Mouse (Mus musculus) adrenal gland, adult 8-10 months (tissue): Measurements from ENCODE around the gene Krtap22-2. TPM values are rescaled to one million over a fixed set of nuclear protein-coding genes. Genes with fewer than 3 reads are reported as not detected.
"Not testable (repeated sequence)": the region's sequence is repeated elsewhere in the genome, so short reads cannot be mapped to it uniquely, and the experiment has no call there.

Experiments used
- DNase-seq: peaks from one replicate; pipeline ENCODE4 v3.0.0; 2022
- total RNA-seq, 4 experiments: library from RNA; stranded (reverse); gene quantifications; 2 replicates each; pipeline ENCODE4 v1.2.4; 2022

Krtap22-2 gene
- total RNA-seq: not detected

DNA sequence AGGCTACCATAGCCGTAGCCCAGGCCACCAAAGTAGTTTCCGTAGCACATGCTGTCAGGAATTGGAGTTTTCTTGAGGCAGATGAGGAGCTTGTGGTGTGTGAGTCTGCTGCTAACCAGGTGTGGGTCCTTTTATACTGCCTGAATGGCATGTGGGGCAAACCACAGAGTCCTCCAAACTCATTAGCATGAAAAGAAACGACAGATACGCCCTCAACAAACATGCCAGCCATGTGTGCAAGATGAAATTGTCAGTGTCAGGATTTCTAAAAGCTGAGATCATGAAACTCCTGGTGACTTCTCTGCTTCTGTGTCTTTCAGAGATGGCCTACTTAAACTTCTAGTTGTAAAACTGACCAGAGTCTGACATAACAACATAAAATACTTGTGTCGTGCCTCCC is at the start of gene Krtap22-2:
TSS of gene Krtap22-2 (minus strand) at position 101 of the 400 bp plus-strand sequence.
- no peak for DNase-seq

DNA sequence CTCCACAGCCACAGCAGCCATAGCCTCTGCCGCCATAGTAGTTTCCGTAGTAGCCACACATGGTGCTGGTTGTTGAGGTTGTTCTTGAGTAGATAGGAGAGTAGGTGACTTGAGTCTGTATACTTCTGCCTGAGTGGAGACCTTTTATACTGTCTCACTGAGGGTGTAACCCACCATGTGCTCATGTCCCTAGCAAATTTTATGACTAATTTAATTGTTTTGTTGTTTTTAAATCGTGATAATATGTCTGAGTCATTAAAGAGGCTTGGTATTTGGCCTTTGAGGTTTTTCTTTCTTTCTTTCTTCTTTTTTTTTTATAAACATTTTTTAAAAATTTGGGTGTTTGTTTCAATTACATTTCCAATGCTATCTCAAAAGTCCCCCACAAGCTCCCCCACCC is 37.2 kb upstream of the Krtap22-2 start, which contains the start of gene Krtap6-5:
TSS of gene Krtap6-5 (minus strand) at position 101 of the 400 bp plus-strand sequence.
- no peak for DNase-seq

DNA sequence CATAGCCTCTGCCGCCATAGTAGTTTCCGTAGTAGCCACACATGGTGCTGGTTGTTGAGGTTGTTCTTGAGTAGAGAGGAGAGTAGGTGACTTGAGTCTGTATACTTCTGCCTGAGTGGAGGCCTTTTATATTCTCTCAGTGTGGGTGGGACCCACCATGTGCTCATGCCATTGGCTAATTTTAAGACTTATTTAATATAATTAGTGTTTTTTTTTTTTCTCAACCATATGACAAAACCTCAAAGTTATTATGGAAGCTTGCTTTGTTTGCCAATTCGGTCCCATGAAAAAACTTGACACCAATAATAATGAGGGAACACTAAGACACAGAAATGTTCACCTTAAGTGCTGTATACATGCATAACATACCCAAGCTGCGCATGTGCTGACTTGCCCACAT is 30.8 kb upstream of the Krtap22-2 start, which contains the start of gene Gm10228:
TSS of gene Gm10228 (minus strand) at position 101 of the 400 bp plus-strand sequence.
- not testable (repeated sequence) for DNase-seq

DNA sequence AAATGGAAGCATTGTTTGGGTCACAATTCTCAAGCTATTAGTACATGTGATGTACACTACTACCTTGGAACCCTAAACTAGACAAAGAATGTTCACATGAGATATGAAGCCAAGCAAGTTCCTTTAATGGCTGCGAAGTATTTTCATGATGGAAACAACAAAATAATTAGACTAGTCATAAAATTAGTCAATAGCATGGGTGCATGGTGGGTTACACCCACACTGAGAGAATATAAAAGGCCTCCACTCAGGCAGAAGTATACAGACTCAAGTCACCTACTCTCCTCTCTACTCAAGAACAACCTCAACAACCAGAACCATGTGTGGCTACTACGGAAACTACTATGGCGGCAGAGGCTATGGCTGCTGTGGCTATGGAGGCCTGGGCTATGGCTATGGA is 20.8 kb upstream of the Krtap22-2 start, which contains the start of gene Krtap6-1:
TSS of gene Krtap6-1 (plus strand) at position 301 of the 400 bp plus-strand sequence.
- DNase-seq: not testable (repeated sequence)

DNA sequence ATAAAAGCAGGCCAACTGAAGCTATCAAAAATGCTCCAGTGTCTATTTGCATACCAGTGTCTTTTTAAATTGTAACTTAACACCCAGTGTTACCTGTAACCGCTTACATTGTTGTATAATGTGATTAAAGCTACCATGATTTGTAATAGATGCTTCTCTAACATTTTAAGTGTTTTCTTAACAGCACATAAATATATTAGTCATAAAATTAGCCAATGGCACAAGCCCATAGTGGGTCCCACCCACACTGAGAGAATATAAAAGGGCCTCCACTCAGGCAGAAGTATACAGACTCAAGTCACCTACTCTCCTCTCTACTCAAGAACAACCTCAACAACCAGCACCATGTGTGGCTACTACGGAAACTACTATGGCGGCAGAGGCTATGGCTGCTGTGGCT is 4.4 kb upstream of the Krtap22-2 start, which contains the start of gene Gm10229:
TSS of gene Gm10229 (plus strand) at position 301 of the 400 bp plus-strand sequence.
- not testable (repeated sequence) for DNase-seq

DNA sequence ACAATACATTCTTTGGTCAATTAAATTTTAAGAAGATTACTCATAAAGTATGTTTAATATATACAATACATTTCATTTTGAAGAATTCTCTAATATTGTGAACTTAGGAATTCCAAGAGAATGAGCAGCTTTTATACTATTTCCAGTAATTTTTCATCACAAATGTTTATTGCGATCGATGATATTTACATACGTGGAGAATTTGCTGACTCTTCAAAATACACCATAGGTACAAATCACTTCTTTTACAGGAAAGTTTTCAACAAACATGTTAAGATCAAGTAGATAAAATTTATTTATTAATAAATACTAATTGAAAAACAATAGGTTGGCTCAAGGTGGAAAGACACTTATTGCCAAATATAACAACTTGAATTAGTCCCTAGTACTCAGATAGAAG is 3.4 kb upstream of the Krtap22-2 start:
- no peak for DNase-seq

DNA sequence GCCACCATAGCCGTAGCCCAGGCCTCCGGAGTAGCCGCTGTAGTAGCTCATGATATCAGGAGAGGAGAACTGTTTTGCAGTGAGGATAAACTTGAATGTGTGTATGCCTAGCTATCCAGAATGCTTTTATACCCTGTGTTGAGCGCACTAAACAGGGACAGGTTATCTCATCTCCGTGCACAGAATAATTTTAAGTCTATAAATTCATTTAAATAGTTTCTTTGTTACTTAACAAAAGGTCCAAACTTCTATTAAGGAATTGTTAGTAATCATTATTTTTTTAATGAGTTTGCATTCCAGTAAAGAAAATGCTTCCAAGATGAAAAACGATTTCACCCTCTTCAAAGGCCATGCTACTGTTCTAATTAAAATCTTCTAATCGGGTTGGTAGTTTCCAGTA is 47.8 kb downstream of the Krtap22-2 start, which contains the start of gene Krtap16-3:
TSS of gene Krtap16-3 (minus strand) at position 101 of the 400 bp plus-strand sequence.
- DNase-seq: no peak

Other genes with a start within 250 kb of the Krtap22-2 start
- not detected for gene 2310057N15Rik, start 236.6 kb downstream of the Krtap22-2 start, total RNA-seq
- not detected for gene Gm5965, start 232.9 kb downstream of the Krtap22-2 start, total RNA-seq
- not detected for gene Gm20741, start 198.5 kb downstream of the Krtap22-2 start, total RNA-seq
- gene Krtap15, start 190.5 kb downstream of the Krtap22-2 start, total RNA-seq: not detected
- not detected for gene Krtap14, start 184.6 kb downstream of the Krtap22-2 start, total RNA-seq
- gene Krtap19-1, start 141.3 kb downstream of the Krtap22-2 start, total RNA-seq: not detected
- gene Krtap19-2, start 136.5 kb downstream of the Krtap22-2 start, total RNA-seq: not detected
- not detected for gene Krtap19-3, start 132.7 kb downstream of the Krtap22-2 start, total RNA-seq
- not detected for gene Krtap19-4, start 125.7 kb downstream of the Krtap22-2 start, total RNA-seq
- gene Krtap19-5, start 114.3 kb downstream of the Krtap22-2 start, total RNA-seq: not detected
- not detected for gene Krtap19-9b, start 78.5 kb downstream of the Krtap22-2 start, total RNA-seq
- gene Krtap16-3, start 47.9 kb downstream of the Krtap22-2 start, total RNA-seq: not detected
- gene Gm10229, start 4.5 kb upstream of the Krtap22-2 start, total RNA-seq: not detected
- gene Krtap6-1, start 20.9 kb upstream of the Krtap22-2 start, total RNA-seq: not detected
- not detected for gene Gm10228, start 30.7 kb upstream of the Krtap22-2 start, total RNA-seq
- gene Krtap6-5, start 37.1 kb upstream of the Krtap22-2 start, total RNA-seq: not detected
- not detected for gene 1110025L11Rik, start 53.2 kb upstream of the Krtap22-2 start, total RNA-seq
- not detected for gene Krtap6-3, start 73.3 kb upstream of the Krtap22-2 start, total RNA-seq
- not detected for gene Gm6358, start 130.1 kb upstream of the Krtap22-2 start, total RNA-seq
- gene Gm10061, start 140.3 kb upstream of the Krtap22-2 start, total RNA-seq: not detected
- not detected for gene Gm9789, start 147.2 kb upstream of the Krtap22-2 start, total RNA-seq
- gene Gm7735, start 158.7 kb upstream of the Krtap22-2 start, total RNA-seq: not detected
- not detected for gene 1110057P08Rik, start 164.0 kb upstream of the Krtap22-2 start, total RNA-seq
- gene Krtap20-2, start 195.1 kb upstream of the Krtap22-2 start, total RNA-seq: not detected